Mouse (Mus musculus) CH12.LX (cell line): ENCODE measurements around the gene Gabra3. TPM values are rescaled to one million over a fixed set of nuclear protein-coding genes. Genes with fewer than 3 reads are reported as not detected.

ENCODE experiments used
- DNase-seq: peaks from one replicate; pipeline ENCODE4 v3.0.0-alpha.2; 2013; ENCODE audit errors: extremely low read depth
- H3K27ac ChIP-seq: 2 replicates; pipeline ENCODE4 v1.5.1; 2012; ENCODE audit warnings: low read depth, mild to moderate bottlenecking, control low read depth, moderate library complexity; ENCODE audit not compliant: insufficient read depth
- H3K27me3 ChIP-seq: replicated peaks from 2 replicates; pipeline ENCODE3; 2012; ENCODE audit warnings: inconsistent platforms
- H3K36me3 ChIP-seq, 2 experiments: replicated peaks in 1 of 2; 2 replicates each; pipeline versions ENCODE3 to v1.6.1; 2012; ENCODE audit warnings: inconsistent platforms in 1 of 2, low read length in 1 of 2, mild to moderate bottlenecking in 1 of 2, mixed read lengths in 1 of 2, moderate library complexity in 1 of 2; ENCODE audit not compliant: control insufficient read depth in 1 of 2, insufficient read depth in 1 of 2
- H3K4me1 ChIP-seq, 2 experiments: 2 replicates each; pipeline ENCODE4 v1.6.1; 2012; ENCODE audit warnings: inconsistent platforms in 1 of 2, moderate library complexity in 1 of 2; ENCODE audit not compliant: insufficient read depth in 2 of 2, control insufficient read depth in 1 of 2
- H3K4me2 ChIP-seq: 2 replicates; pipeline ENCODE4 v1.6.1; 2012; ENCODE audit warnings: low read depth, mild to moderate bottlenecking, control low read depth; ENCODE audit not compliant: poor library complexity, insufficient read depth, severe bottlenecking
- H3K4me3 ChIP-seq, 3 experiments: fragments of 150-350 bp in 1 of 3; sonication (generic) in 1 of 3; replicated peaks in 1 of 3; 2 replicates each; pipeline versions ENCODE3 to v1.5.1; 2011 to 2012; ENCODE audit warnings: low read depth in 2 of 3, low read length in 2 of 3, mild to moderate bottlenecking in 2 of 3, moderate library complexity in 2 of 3, control low read depth in 1 of 3, improper control_type of control experiment in 1 of 3, inconsistent platforms in 1 of 3, mixed read lengths in 1 of 3; ENCODE audit not compliant: poor library complexity in 1 of 3
- H3K79me2 ChIP-seq: replicated peaks from 2 replicates; pipeline ENCODE4 v1.6.1; 2012; ENCODE audit warnings: mild to moderate bottlenecking, moderate library complexity; ENCODE audit not compliant: control insufficient read depth, poor library complexity, insufficient read depth, severe bottlenecking; ENCODE audit errors: extremely low read depth
- H3K9ac ChIP-seq: 2 replicates; pipeline ENCODE4 v1.6.1; 2012; ENCODE audit warnings: low read depth, mild to moderate bottlenecking, control low read depth, moderate library complexity; ENCODE audit not compliant: insufficient read depth
- H3K9me3 ChIP-seq: replicated peaks from 2 replicates; pipeline ENCODE3; 2012; ENCODE audit warnings: low read length, inconsistent platforms, mixed read lengths
- BHLHE40 ChIP-seq: IDR thresholded peaks from 2 replicates; pipeline ENCODE4 v1.6.1; 2011; ENCODE audit warnings: mild to moderate bottlenecking, low read depth, low read length, improper control_type of control experiment
- CHD1 ChIP-seq: IDR thresholded peaks from 2 replicates; pipeline ENCODE4 v1.6.1; 2012; ENCODE audit warnings: low read depth, low read length, improper control_type of control experiment, inconsistent platforms
- CHD2 ChIP-seq: IDR thresholded peaks from 2 replicates; pipeline ENCODE4 v1.6.1; 2011; ENCODE audit warnings: low read length, improper control_type of control experiment
- CTCF ChIP-seq, 2 experiments: IDR thresholded peaks in 1 of 2; conservative IDR thresholded peaks in 1 of 2; 2 replicates each; pipeline ENCODE4 v1.5.1; 2011 to 2012; ENCODE audit warnings: low read depth in 2 of 2, low read length in 2 of 2, improper control_type of control experiment in 1 of 2, inconsistent platforms in 1 of 2, mild to moderate bottlenecking in 1 of 2, moderate library complexity in 1 of 2
- ETS1 ChIP-seq: conservative IDR thresholded peaks from 2 replicates; pipeline ENCODE4 v1.6.1; 2012; ENCODE audit warnings: low read depth, mild to moderate bottlenecking, inconsistent platforms, low read length, improper control_type of control experiment, moderate library complexity
- GABPA ChIP-seq: IDR thresholded peaks from 2 replicates; pipeline ENCODE4 v1.6.1; 2012; ENCODE audit warnings: low read depth, low read length, improper control_type of control experiment, inconsistent platforms; ENCODE audit not compliant: insufficient replicate concordance
- JUN ChIP-seq: IDR thresholded peaks from 2 replicates; pipeline ENCODE4 v1.6.1; 2011; ENCODE audit warnings: low read depth, mild to moderate bottlenecking, low read length, improper control_type of control experiment, moderate library complexity; ENCODE audit not compliant: insufficient read depth
- JUND ChIP-seq: conservative IDR thresholded peaks from 2 replicates; pipeline ENCODE4 v1.6.1; 2011; ENCODE audit warnings: low read depth, low read length, improper control_type of control experiment
- MAX ChIP-seq: IDR thresholded peaks from 2 replicates; pipeline ENCODE4 v1.6.1; 2011; ENCODE audit warnings: low read length, improper control_type of control experiment
- MEF2A ChIP-seq: IDR thresholded peaks from 2 replicates; pipeline ENCODE4 v1.6.1; 2014; ENCODE audit warnings: low read depth, mild to moderate bottlenecking, inconsistent platforms, low read length, improper control_type of control experiment, borderline replicate concordance
- MXI1 ChIP-seq: IDR thresholded peaks from 2 replicates; pipeline ENCODE4 v1.6.1; 2011; ENCODE audit warnings: mild to moderate bottlenecking, low read depth, low read length, improper control_type of control experiment
- MYC ChIP-seq: IDR thresholded peaks from 2 replicates; pipeline ENCODE4 v1.6.1; 2011; ENCODE audit warnings: low read depth, mild to moderate bottlenecking, improper control_type of control experiment, low read length
- NRF1 ChIP-seq: IDR thresholded peaks from 2 replicates; pipeline ENCODE4 v1.6.1; 2014; ENCODE audit warnings: low read depth, mild to moderate bottlenecking, inconsistent platforms, low read length, improper control_type of control experiment, moderate library complexity
- PAX5 ChIP-seq: IDR thresholded peaks from 2 replicates; pipeline ENCODE4 v1.6.1; 2012; ENCODE audit warnings: low read length, inconsistent platforms, mixed read lengths
- POLR2A ChIP-seq: IDR thresholded peaks from 2 replicates; pipeline ENCODE4 v1.6.1; 2011; ENCODE audit warnings: low read depth, mild to moderate bottlenecking, improper control_type of control experiment, low read length
- RAD21 ChIP-seq: IDR thresholded peaks from 2 replicates; pipeline ENCODE4 v1.6.1; 2011; ENCODE audit warnings: low read depth, mild to moderate bottlenecking, low read length, improper control_type of control experiment, moderate library complexity
- RCOR1 ChIP-seq: conservative IDR thresholded peaks from 2 replicates; pipeline ENCODE4 v1.6.1; 2012; ENCODE audit warnings: low read depth, mild to moderate bottlenecking, inconsistent platforms, low read length, improper control_type of control experiment
- SIN3A ChIP-seq: IDR thresholded peaks from 2 replicates; pipeline ENCODE4 v1.6.1; 2012; ENCODE audit warnings: low read length, improper control_type of control experiment, inconsistent platforms
- SMC3 ChIP-seq: IDR thresholded peaks from 2 replicates; pipeline ENCODE4 v1.6.1; 2011; ENCODE audit warnings: low read depth, low read length, improper control_type of control experiment
- TBP ChIP-seq: conservative IDR thresholded peaks from 2 replicates; pipeline ENCODE4 v1.6.1; 2011; ENCODE audit warnings: low read depth, low read length, improper control_type of control experiment
- TCF12 ChIP-seq: IDR thresholded peaks from 2 replicates; pipeline ENCODE4 v1.6.1; 2014; ENCODE audit warnings: low read depth, mild to moderate bottlenecking, inconsistent platforms, low read length, improper control_type of control experiment
- UBTF ChIP-seq: IDR thresholded peaks from 2 replicates; pipeline ENCODE4 v1.6.1; 2012; ENCODE audit warnings: low read depth, mild to moderate bottlenecking, inconsistent platforms, low read length, improper control_type of control experiment, moderate library complexity
- USF1 ChIP-seq: IDR thresholded peaks from 2 replicates; pipeline ENCODE4 v1.6.1; 2014; ENCODE audit warnings: low read depth, mild to moderate bottlenecking, inconsistent platforms, low read length, improper control_type of control experiment
- USF2 ChIP-seq: conservative IDR thresholded peaks from 2 replicates; pipeline ENCODE4 v1.6.1; 2011; ENCODE audit warnings: low read depth, low read length, improper control_type of control experiment
- ZC3H11A ChIP-seq: IDR thresholded peaks from 2 replicates; pipeline ENCODE4 v1.6.1; 2012; ENCODE audit warnings: low read depth, mild to moderate bottlenecking, inconsistent platforms, low read length, improper control_type of control experiment
- dilution Hi-C: fragments of 300-500 bp; cut with MboI; formaldehyde crosslinking; loops from 2 replicates; pipeline ENCODE4 v1.14.3; 2020; ENCODE audit warnings: low sequenced_read_pairs; ENCODE audit not compliant: extremely low pct_unique_long_range_greater_than_20kb, extremely low pct_ligation_motif_present
- in situ Hi-C: fragments of 300-500 bp; cut with MboI; formaldehyde crosslinking; loops from 3 replicates; pipeline ENCODE4 v1.14.3; 2019; ENCODE audit warnings: low sequenced_read_pairs, low pct_ligation_motif_present, low pct_unique_long_range_greater_than_20kb, mixed read lengths
- polyA plus RNA-seq: library from polyadenylated mRNA; unstranded; fragments of >175 nt; gene quantifications from 2 replicates; pipeline ENCODE4 v1.2.1, GENCODE M21; 2012; ENCODE audit warnings: low read depth; ENCODE audit not compliant: insufficient read length
- total RNA-seq, 2 experiments: library from RNA; depleted of rRNA; stranded (reverse); fragments of 300-350 nt in 1 of 2; fragments of >200 nt in 1 of 2; gene quantifications; 2 replicates each; pipeline ENCODE4 v1.2.3; 2012 to 2014

Gene Gabra3
- total RNA-seq (2012; rRNA removed) (not detected in 2 replicates), total RNA-seq (2014; rRNA removed) (not detected in 2 replicates), polyA plus RNA-seq (not detected in 2 replicates)

GRCm38 (mm10) chrX:72656230-72656898, at the start of gene Gabra3:
Gene Gabra3 (minus strand): TSS chrX:72656848.
- in situ Hi-C loops (no loop called here), dilution Hi-C loops (no loop called here)
- H3K79me2 ChIP-seq = no peaks in the 10 kb centered on the region
- H3K27me3 ChIP-seq = no peaks in the 10 kb centered on the region
- no peak within 1 kb of the TSS for H3K4me2 ChIP-seq
- no peak within 1 kb of the TSS for H3K4me3 ChIP-seq
- H3K27ac ChIP-seq = no peak within 1 kb of the TSS
- no peaks in the 10 kb centered on the region for H3K9me3 ChIP-seq
- DNase-seq = no peak
- H3K36me3 ChIP-seq = no peaks in the 10 kb centered on the region
- TF ChIP-seq NRF1 (no peak), MEF2A (no peak), JUND (no peak), ETS1 (no peak), SMC3 (no peak), TCF12 (no peak), POLR2A (no peak), PAX5 (no peak), UBTF (no peak), GABPA (no peak), ZC3H11A (no peak), MYC (no peak), CHD2 (no peak), RAD21 (no peak), TBP (no peak), USF2 (no peak), SIN3A (no peak)
- peaks cover 0 to 3% of the 10 kb centered on the region in 2 experiments; a peak in 1 of 4 replicates for H3K4me1 ChIP-seq
- no peak within 1 kb of the TSS for H3K9ac ChIP-seq

DNA sequence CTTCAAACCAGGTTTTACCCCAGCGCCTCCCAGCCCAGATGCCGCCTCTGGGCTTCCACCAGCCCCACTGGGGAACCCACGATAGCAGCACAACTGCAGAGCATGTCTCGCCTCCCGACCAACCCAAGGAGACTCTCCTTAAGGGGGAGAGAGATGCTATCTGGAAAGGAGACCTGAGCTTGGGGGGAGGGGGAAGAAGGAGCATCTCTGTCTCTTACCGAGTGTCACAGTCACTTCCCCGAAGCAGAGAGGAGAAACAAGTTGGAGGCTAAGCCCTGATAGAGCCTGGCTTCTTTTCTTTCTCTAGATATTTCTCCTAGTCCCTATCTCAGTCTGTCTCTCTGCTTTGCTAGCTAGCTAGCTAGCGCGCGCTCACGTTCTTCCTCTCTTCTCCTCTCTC, 859 bp downstream of the Gabra3 start:
- Histone ChIP-seq H3K9me3 (no peaks in the 10 kb centered on the region), H3K27me3 (no peaks in the 10 kb centered on the region), H3K4me1 (peaks cover 0 to 3% of the 10 kb centered on the region in 2 experiments; a peak in 1 of 4 replicates), H3K79me2 (no peaks in the 10 kb centered on the region), H3K36me3 (no peaks in the 10 kb centered on the region), H3K4me3 (no peak overlapping the region), H3K27ac (no peak overlapping the region), H3K9ac (no peak overlapping the region), H3K4me2 (no peak overlapping the region)
- TF ChIP-seq MYC (no peak), MEF2A (no peak), MAX (no peak), CTCF (conservative IDR thresholded peaks at IDR 0.05 in 1 of 2, IDR thresholded peaks at IDR 0.05 in 1 of 2; ENCODE audit: low read depth in 2 of 2, low read length in 2 of 2) (no peak), JUN (no peak), TCF12 (no peak), CHD2 (no peak), USF2 (no peak), SMC3 (no peak), USF1 (no peak), RAD21 (no peak), CHD1 (no peak), RCOR1 (no peak), MXI1 (no peak), BHLHE40 (no peak)
- in situ Hi-C loops = no loop called here
- no peak for DNase-seq
- dilution Hi-C loops = no loop called here
